Comparison of ENCODE assay signal across 29 mouse cellular contexts in the genomic region with DNA sequence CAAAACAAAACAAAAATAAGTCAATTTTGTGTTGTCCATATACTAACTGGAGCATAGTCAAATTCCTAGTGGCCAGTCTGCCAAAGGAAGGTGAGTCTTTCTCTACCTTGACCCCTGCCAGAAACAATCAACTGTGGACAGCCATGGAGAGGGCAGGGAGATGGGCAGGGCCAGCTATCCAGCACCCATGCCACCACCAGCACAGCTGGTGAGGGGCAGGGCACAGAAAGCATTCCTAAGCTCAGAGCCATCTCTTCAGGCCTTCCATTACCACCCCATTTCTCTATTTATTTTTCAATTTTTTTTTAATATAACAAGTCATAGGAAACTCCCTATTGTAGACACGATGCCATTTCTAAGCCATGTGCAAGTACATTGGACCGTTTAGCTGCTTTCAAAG.
"Had no signal": no experiment of that assay in that cellular context is flagged by ENCODE, and none has a peak within 500 bp of the region (broad histone marks: within the 10 kb centered on the region; RNA-seq: fewer than 3 reads in every experiment).

No protein-coding gene starts in this region.

- H3K4me2 ChIP-seq: limb, embryonic 12.5 days; limb, embryonic 13.5 days; limb, embryonic 15.5 days; liver, embryonic 11.5 days; liver, embryonic 12.5 days; liver, embryonic 13.5 days; liver, embryonic 15.5 days; lung, embryonic 14.5 days; lung, embryonic 15.5 days; midbrain, embryonic 11.5 days; midbrain, embryonic 12.5 days; midbrain, embryonic 13.5 days; midbrain, embryonic 15.5 days; neural tube, embryonic 12.5 days had no signal

- ATAC-seq: liver, embryonic 12.5 days; liver, postnatal 0 days; lung, postnatal 0 days; midbrain, embryonic 13.5 days; midbrain, embryonic 15.5 days; midbrain, embryonic 16.5 days had no signal

- H3K27me3 ChIP-seq: limb, embryonic 12.5 days; limb, embryonic 13.5 days; limb, embryonic 15.5 days; liver, embryonic 12.5 days; liver, embryonic 13.5 days; liver, embryonic 15.5 days; lung, embryonic 15.5 days; megakaryocyte, embryonic 14.5 days; midbrain, embryonic 12.5 days; midbrain, embryonic 13.5 days; midbrain, embryonic 15.5 days; neural tube, embryonic 12.5 days had no signal

- DNase-seq: left cerebral cortex, postnatal 4 days; liver; liver, embryonic 13.5 days; liver, postnatal 0 days; lung, adult 18-20 months; lung, adult 2 months; lung, embryonic 14.5 days; lung, postnatal 10 days; lung, postnatal 14 days; lung, postnatal 36 days; lung, postnatal 4 days; midbrain, embryonic 14.5 days had no signal

- H3K4me3 ChIP-seq: limb, embryonic 10.5 days; limb, embryonic 12.5 days; limb, embryonic 13.5 days; limb, embryonic 15.5 days; liver, embryonic 12.5 days; liver, embryonic 13.5 days; liver, embryonic 15.5 days; lung, embryonic 15.5 days; megakaryocyte, embryonic 14.5 days; midbrain, embryonic 10.5 days; midbrain, embryonic 12.5 days; midbrain, embryonic 13.5 days; midbrain, embryonic 15.5 days; neural tube, embryonic 12.5 days had no signal

- H3K36me3 ChIP-seq: limb, embryonic 10.5 days; limb, embryonic 12.5 days; limb, embryonic 13.5 days; limb, embryonic 15.5 days; liver, embryonic 12.5 days; liver, embryonic 13.5 days; liver, embryonic 15.5 days; lung, embryonic 15.5 days; midbrain, embryonic 10.5 days; midbrain, embryonic 12.5 days; midbrain, embryonic 13.5 days; midbrain, embryonic 15.5 days; neural tube, embryonic 12.5 days had no signal
